Mouse (Mus musculus): ENCODE measurements around the gene Ubox5. TPM values are rescaled to one million over a fixed set of nuclear protein-coding genes. Genes with fewer than 3 reads are reported as not detected.

Gene Ubox5
- polyA plus RNA-seq, 1 experiment from 2014 or later, result 22.7 TPM

- peaks cover 22% of the 10 kb centered on the region for H3K4me1 ChIP-seq
- no peaks in the 10 kb centered on the region for H3K27me3 ChIP-seq (ENCODE audit: low read depth, poor library complexity, severe bottlenecking)
- WGBS, result 2% methylated on average over 23 of the region's 23 CpGs
- no peaks in the 10 kb centered on the region for H3K9me3 ChIP-seq (replicated peaks)
- H3K27ac ChIP-seq, result peak overlapping the region; percentile 83
- DNase-seq (ENCODE audit: low spot score), result no peak
- peaks cover 24% of the 10 kb centered on the region for H3K36me3 ChIP-seq
- H3K4me3 ChIP-seq, result peak overlapping the region; percentile 86
Measured at GRCm38 (mm10) chr2:130564063-130564462, 65.8 kb downstream of the Ubox5 start.

DNA sequence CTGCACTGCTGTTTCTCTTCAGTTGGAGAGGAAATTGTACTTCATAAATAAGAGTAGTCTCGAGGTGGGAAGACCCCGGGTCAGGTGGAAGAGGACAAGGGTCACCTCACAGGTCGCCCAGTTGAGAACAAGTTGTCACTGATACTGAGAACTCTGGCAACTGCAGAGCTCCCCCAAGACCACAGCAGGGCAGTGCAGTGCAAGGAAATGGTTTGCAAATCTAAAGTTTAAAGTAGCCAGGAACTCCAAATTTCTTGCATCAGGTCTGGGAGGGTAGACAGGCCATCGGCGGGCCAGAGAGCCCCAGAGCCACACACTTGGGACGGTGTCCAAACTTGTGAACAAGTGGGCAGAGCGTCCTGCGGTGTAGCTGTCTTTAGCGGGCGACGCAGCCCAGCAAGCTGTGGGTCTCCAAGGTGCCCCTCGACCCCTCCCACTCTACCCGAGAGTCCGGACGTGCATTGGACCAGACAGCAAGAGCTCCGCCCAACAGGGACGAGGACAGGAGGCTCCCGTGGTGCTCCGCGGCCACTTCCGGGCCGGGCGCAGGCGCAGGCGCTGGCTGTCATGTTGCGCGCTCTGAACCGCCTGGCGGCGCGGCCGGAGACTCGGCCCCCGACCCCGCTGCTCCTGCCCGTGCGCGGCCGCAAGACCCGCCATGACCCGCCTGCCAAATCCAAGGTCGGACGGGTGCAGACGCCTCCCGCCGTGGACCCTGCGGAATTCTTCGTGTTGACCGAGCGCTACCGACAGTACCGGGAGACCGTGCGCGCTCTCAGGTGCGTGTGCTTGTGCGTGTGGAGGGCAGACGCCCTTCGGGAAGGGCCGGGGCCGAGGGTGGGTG, 66.4 kb downstream of the Ubox5 start, which contains the start of gene Mrps26:
Mrps26 (plus strand) TSS at position 531 of the 844 bp plus-strand sequence.
- under 1% methylated on average over 61 of the region's 61 CpGs for WGBS
- peak within 1 kb of the TSS; percentile 86 for H3K4me3 ChIP-seq
- peaks cover 25% of the 10 kb centered on the region for H3K36me3 ChIP-seq
- no peaks in the 10 kb centered on the region for H3K27me3 ChIP-seq (ENCODE audit: low read depth, poor library complexity, severe bottlenecking)
- H3K9me3 ChIP-seq (replicated peaks), result no peaks in the 10 kb centered on the region
- peak within 1 kb of the TSS; percentile 83 for H3K27ac ChIP-seq
- DNase-seq (ENCODE audit: low spot score), result peak; percentile 91
- H3K4me1 ChIP-seq, result peaks cover 22% of the 10 kb centered on the region

GRCm38 (mm10) chr2:130558015-130558414, 71.8 kb downstream of the Ubox5 start:
- H3K27ac ChIP-seq, result no peak overlapping the region
- 68% methylated on average over 2 of the region's 2 CpGs for WGBS
- DNase-seq (ENCODE audit: low spot score), result no peak
- no peaks in the 10 kb centered on the region for H3K27me3 ChIP-seq (ENCODE audit: low read depth, poor library complexity, severe bottlenecking)
- peaks cover 6% of the 10 kb centered on the region for H3K4me1 ChIP-seq
- no peak overlapping the region for H3K4me3 ChIP-seq
- H3K36me3 ChIP-seq, result peaks cover 51% of the 10 kb centered on the region
- H3K9me3 ChIP-seq (replicated peaks), result no peaks in the 10 kb centered on the region

GRCm38 (mm10) chr2:130557462-130557861, 72.4 kb downstream of the Ubox5 start:
- Histone ChIP-seq H3K27me3 (ENCODE audit: low read depth, poor library complexity, severe bottlenecking) (no peaks in the 10 kb centered on the region), H3K9me3 (replicated peaks) (no peaks in the 10 kb centered on the region), H3K4me3 (no peak overlapping the region), H3K36me3 (peaks cover 56% of the 10 kb centered on the region), H3K4me1 (peaks cover under 1% of the 10 kb centered on the region; the same call in 1 of the 2 replicates), H3K27ac (no peak overlapping the region)
- WGBS, result 94% methylated on average over 2 of the region's 2 CpGs
- no peak for DNase-seq (ENCODE audit: low spot score)

DNA sequence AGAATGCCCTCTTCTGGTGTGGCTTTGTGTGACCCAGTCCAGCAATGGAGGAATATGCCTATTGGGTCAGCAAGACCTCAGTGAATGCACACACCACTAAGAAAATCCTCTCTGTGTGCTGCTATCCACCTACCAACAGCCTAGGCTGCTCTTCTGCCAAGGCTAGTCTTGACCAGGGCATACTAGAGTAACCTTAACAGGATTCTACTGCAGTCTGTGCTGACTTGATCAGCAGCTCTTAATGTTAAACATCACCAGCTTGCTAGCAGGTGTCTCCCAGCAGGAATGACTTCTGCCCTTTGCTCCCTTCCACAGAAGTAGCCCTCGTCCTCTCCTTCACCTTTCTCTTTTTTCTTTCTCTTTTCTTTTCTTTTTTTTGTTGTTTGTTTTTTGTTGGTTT, 73.5 kb downstream of the Ubox5 start:
- Histone ChIP-seq H3K36me3 (peaks cover 68% of the 10 kb centered on the region), H3K4me3 (no peak overlapping the region), H3K4me1 (no peaks in the 10 kb centered on the region), H3K9me3 (replicated peaks) (no peaks in the 10 kb centered on the region), H3K27ac (no peak overlapping the region), H3K27me3 (ENCODE audit: low read depth, poor library complexity, severe bottlenecking) (no peaks in the 10 kb centered on the region)
- DNase-seq (ENCODE audit: low spot score), result no peak
- 83% methylated on average over 1 of the region's 1 CpGs for WGBS

GRCm38 (mm10) chr2:130554841-130555240, 75.0 kb downstream of the Ubox5 start:
- no peak overlapping the region for H3K4me3 ChIP-seq
- no peaks in the 10 kb centered on the region for H3K9me3 ChIP-seq (replicated peaks)
- H3K4me1 ChIP-seq, result no peaks in the 10 kb centered on the region
- WGBS, result 89% methylated on average over 7 of the region's 7 CpGs
- H3K27ac ChIP-seq, result no peak overlapping the region
- peaks cover 79% of the 10 kb centered on the region for H3K36me3 ChIP-seq
- DNase-seq (ENCODE audit: low spot score), result no peak
- H3K27me3 ChIP-seq (ENCODE audit: low read depth, poor library complexity, severe bottlenecking), result no peaks in the 10 kb centered on the region

- 90% methylated on average over 8 of the region's 8 CpGs for WGBS
- peaks cover 93% of the 10 kb centered on the region for H3K36me3 ChIP-seq
Measured at GRCm38 (mm10) chr2:130546957-130547356, 82.9 kb downstream of the Ubox5 start.

GRCm38 (mm10) chr2:130540266-130540665, 89.6 kb downstream of the Ubox5 start:
- H3K4me1 ChIP-seq, result no peaks in the 10 kb centered on the region
- WGBS, result 91% methylated on average over 9 of the region's 9 CpGs
- H3K27ac ChIP-seq, result no peak overlapping the region
- H3K9me3 ChIP-seq (replicated peaks), result no peaks in the 10 kb centered on the region
- peaks cover 84% of the 10 kb centered on the region for H3K36me3 ChIP-seq
- DNase-seq (ENCODE audit: low spot score), result no peak
- H3K27me3 ChIP-seq (ENCODE audit: low read depth, poor library complexity, severe bottlenecking), result no peaks in the 10 kb centered on the region
- no peak overlapping the region for H3K4me3 ChIP-seq

More at GRCm38 (mm10) chr2:130546957-130547356, 82.9 kb downstream of the Ubox5 start:
- no peaks in the 10 kb centered on the region for H3K9me3 ChIP-seq (replicated peaks)
- H3K4me3 ChIP-seq, result no peak overlapping the region
- no peak overlapping the region for H3K27ac ChIP-seq
- DNase-seq (ENCODE audit: low spot score), result no peak
- H3K4me1 ChIP-seq, result no peaks in the 10 kb centered on the region
- no peaks in the 10 kb centered on the region for H3K27me3 ChIP-seq (ENCODE audit: low read depth, poor library complexity, severe bottlenecking)

Other genes starting within 250 kb of the Ubox5 start
- 65.6 and 75.4 TPM in 2 replicates for gene Cpxm1, start 232.5 kb downstream of the Ubox5 start, polyA plus RNA-seq (2016; fragmentation: Nextera tagmentation; extraction: Ambion mirVana)
- not detected in 2 replicates for gene Gm28372, start 224.8 kb downstream of the Ubox5 start, polyA plus RNA-seq (2016; fragmentation: Nextera tagmentation; extraction: Ambion mirVana)
- gene 1700020A23Rik, start 224.8 kb downstream of the Ubox5 start, polyA plus RNA-seq (2016; fragmentation: Nextera tagmentation; extraction: Ambion mirVana), result not detected in 2 replicates
- not detected in 2 replicates for gene Tmem239, start 223.6 kb downstream of the Ubox5 start, polyA plus RNA-seq (2016; fragmentation: Nextera tagmentation; extraction: Ambion mirVana)
- gene Vps16, start 205.7 kb downstream of the Ubox5 start, polyA plus RNA-seq (2016; fragmentation: Nextera tagmentation; extraction: Ambion mirVana), result 101 and 121 TPM in 2 replicates
- gene Pced1a, start 205.3 kb downstream of the Ubox5 start, polyA plus RNA-seq (2016; fragmentation: Nextera tagmentation; extraction: Ambion mirVana), result 13.4 and 13.9 TPM in 2 replicates
- gene Ptpra, start 179.8 kb downstream of the Ubox5 start, polyA plus RNA-seq (2016; fragmentation: Nextera tagmentation; extraction: Ambion mirVana), result 73.2 and 85.5 TPM in 2 replicates
- gene Mrps26, start 66.3 kb downstream of the Ubox5 start, polyA plus RNA-seq (2016; fragmentation: Nextera tagmentation; extraction: Ambion mirVana), result 87.3 and 95.6 TPM in 2 replicates
- not detected in 2 replicates for gene Oxt, start 53.9 kb downstream of the Ubox5 start, polyA plus RNA-seq (2016; fragmentation: Nextera tagmentation; extraction: Ambion mirVana)
- gene Avp, start 47.5 kb downstream of the Ubox5 start, polyA plus RNA-seq (2016; fragmentation: Nextera tagmentation; extraction: Ambion mirVana), result not detected in 2 replicates
- gene Fastkd5, start within 50 bp of the Ubox5 start, polyA plus RNA-seq (2016; fragmentation: Nextera tagmentation; extraction: Ambion mirVana), result 22.3 and 23.4 TPM in 2 replicates
- gene Lzts3, start 12.8 kb upstream of the Ubox5 start, polyA plus RNA-seq (2016; fragmentation: Nextera tagmentation; extraction: Ambion mirVana), result 2.4 and 2.7 TPM in 2 replicates
- 43.8 and 44.8 TPM in 2 replicates for gene Ddrgk1, start 34.6 kb upstream of the Ubox5 start, polyA plus RNA-seq (2016; fragmentation: Nextera tagmentation; extraction: Ambion mirVana)
- 150 and 154 TPM in 2 replicates for gene Itpa, start 37.6 kb upstream of the Ubox5 start, polyA plus RNA-seq (2016; fragmentation: Nextera tagmentation; extraction: Ambion mirVana)
- 0.10 and 0.60 TPM in 2 replicates for gene Slc4a11, start 67.5 kb upstream of the Ubox5 start, polyA plus RNA-seq (2016; fragmentation: Nextera tagmentation; extraction: Ambion mirVana)